Mouse (Mus musculus): ENCODE data around the gene Depdc1b.

GRCm38 (mm10) chr13:108278592-108278991, 37.5 kb upstream of the Depdc1b start:
- no peak for TF ChIP-seq MYOG (IDR thresholded peaks at IDR 0.05; ENCODE audit: control insufficient read depth in 1 of 3, insufficient read depth in 1 of 3, insufficient read length in 2 of 3, low read depth in 2 of 3)
- TF ChIP-seq POLR2A (IDR thresholded peaks at IDR 0.05; ENCODE audit: insufficient read length, low read depth), result no peak
- no peak for TF ChIP-seq MAX (IDR thresholded peaks at IDR 0.05; ENCODE audit: low read depth)
- TF ChIP-seq TCF12 (IDR thresholded peaks at IDR 0.05; ENCODE audit: insufficient read depth, poor library complexity, severe bottlenecking), result no peak
- TF ChIP-seq E2F4 (IDR thresholded peaks at IDR 0.05; ENCODE audit: insufficient read depth), result no peak
- TF ChIP-seq MYOD1 (IDR thresholded peaks at IDR 0.05; ENCODE audit: control insufficient read depth in 1 of 3, insufficient read length in 2 of 3, low read depth in 2 of 3), result no peak
- TF ChIP-seq USF1 (IDR thresholded peaks at IDR 0.05; ENCODE audit: low read depth), result no peak
- TF ChIP-seq POLR2AphosphoS2 (IDR thresholded peaks at IDR 0.05; ENCODE audit: insufficient read length, low read depth), result no peak
- no peak for TF ChIP-seq CEBPB (IDR thresholded peaks at IDR 0.05; ENCODE audit: insufficient read depth, poor library complexity, severe bottlenecking)

Measured in myocyte (in vitro differentiated cells).